Mouse (Mus musculus): Measurements from ENCODE around the gene Tmem30c.

The Tmem30c gene

DNA sequence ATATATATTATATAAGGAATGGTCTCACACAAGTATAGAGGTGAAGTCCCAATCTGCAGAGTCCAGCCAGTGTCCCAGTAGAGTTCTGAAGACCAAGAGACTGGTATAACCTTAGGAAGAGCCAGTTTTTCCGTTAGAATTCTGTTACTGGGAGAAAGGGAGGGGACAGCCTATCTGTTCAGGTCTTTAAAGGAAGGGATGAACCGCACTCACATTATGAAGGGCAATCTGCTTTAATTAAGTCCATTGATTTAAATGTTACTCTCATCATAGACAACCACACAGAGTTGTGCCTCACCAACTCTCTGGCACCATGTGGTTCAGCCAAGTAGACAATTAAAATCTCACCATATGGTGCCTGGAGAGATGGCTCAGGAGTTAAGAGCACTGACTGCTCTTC, at the start of gene Tmem30c:
Tmem30c (minus strand) TSS at position 101 of the 400 bp plus-strand sequence.
- DNase-seq, result no peak

DNA sequence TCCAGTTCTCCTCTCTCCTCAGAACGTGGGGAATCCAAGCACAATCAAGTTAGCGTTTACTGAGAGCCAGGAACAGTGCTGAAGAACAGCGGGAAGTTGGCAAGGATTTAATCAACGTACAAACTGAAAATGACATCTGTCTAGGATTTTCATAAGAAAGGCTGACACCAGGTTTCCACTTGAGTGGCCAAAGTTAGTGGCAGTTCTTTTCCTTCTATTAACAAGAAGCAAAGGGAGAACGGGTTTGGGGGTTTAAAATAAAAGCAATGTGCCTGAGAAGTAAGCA, 47.9 kb upstream of the Tmem30c start:
- no peak for DNase-seq

DNA sequence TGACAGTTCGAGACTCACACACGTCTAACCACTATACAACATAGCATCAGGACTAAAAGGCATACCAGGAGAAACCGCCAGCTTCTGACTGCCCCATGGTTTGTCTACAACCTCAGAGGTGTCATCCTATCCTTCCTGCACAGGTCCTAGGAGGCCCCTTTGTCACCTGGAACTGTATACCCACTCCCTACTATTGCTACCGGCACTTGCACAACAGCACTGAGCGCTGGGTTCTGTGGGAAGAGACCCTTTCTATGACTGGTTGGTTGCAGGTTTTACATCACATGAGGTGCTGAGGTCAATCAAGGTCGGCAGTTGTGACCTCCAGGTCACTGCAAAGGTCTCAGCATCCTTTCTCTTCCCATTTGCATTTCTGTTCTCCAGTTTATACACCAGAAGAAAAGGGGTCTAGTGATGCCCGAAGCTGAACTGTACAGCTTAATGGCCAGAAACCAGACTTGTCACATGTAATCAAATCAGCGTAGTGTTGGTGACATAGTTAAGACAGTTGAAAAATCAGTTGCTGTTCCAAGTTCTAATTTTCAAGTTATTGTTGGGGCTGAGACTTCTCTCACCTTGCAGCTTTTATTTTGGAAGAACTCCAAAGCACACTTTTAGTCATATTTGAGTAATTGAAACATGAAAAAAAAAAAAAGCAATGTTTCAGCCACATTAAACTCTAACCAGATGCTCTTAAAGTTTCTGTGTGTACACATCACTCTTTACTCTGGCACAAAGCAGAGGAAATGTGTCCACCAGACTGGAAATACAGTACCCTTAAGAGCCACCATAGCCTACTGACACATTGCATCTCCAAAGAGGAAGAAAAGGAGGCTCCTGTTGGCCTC, 47.3 kb upstream of the Tmem30c start:
- no peak for DNase-seq

DNA sequence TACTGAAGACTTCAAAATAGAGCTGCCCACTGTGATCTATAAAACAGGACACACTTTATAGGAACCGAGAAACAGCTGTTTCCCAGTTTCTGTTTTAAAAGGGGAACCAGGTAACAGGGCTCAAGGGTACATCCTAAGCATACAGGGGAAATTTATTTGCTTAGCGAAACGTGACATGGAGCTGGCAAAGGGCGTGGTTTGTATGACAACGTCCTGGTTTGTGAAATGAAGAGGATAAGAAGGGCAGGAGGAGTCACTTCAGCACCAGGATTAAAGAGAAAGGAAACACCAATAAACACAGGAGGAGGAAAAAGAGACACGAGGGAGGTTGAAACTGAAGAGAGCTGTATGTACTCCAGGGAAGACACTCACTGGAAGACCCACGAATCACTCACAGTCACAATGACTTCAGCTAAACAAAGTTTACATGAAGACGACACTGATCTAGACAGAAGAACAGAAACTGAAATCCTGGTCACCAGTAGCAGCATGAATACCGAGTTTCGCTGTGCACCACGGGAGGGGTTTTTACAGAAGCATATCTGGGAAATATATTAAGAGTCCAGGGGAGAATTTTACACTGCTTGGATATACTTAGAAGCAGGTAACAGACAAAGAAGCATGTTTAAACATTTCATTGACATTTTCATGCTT, 44.2 kb upstream of the Tmem30c start:
- DNase-seq, result no peak

DNA sequence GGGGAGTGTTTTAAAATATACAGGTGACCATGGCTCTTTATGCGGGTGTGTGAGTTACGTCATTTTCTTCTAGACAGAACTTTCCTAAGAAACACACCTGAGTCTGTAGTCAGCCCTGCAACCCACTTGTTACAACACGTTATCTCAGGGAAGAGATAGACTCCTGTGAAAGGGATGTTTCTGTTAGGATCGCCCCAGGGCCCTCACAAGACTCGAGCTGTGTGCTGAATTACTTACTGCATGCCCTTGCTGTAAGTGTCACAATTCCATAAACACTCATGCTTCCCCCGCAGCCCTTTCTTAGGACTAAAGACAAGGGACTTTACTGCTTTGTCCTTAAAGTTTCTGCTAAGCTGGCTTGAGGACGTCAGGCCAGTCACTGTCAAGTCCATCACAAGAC, 39.6 kb upstream of the Tmem30c start:
- no peak for DNase-seq

DNA sequence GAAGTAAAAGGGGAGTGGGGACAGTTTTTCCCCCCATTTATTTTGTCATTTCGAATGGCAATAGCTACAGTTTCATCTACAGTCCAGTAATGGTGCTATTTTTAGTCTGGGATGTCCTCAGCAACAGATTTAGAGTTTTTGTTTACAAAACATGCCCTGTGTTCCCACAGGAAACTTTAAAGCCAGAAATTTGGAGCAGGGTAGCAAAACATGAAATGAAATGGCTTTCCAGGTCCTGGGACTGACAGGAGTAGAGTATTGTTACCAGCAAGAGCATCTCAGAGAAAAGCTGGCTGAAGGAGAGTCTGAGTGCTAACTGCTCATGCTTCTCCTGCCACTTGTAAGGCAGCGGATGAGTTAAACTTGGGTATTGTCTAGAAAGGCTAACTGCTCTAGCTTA, 37.4 kb upstream of the Tmem30c start:
- no peak for DNase-seq

DNA sequence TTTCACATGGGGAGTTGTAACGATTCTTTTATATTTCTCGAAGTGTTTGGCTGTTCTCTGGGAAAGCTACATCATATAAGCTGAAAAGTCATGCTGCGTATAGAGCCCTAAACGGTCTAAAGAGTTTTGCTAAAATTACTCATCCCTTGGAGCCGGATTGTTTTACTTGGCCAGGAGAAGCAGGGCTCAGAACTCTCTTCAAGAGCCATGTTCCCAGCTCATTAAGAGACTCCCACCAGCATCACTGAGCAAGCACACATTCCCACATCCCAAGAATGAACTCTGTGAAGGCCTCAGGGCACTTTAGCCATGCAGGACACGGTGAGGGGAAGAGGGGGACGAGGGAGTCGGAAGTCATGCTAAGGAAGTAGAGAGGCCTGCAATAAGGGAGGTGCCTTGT, 36.4 kb upstream of the Tmem30c start:
- no peak for DNase-seq

DNA sequence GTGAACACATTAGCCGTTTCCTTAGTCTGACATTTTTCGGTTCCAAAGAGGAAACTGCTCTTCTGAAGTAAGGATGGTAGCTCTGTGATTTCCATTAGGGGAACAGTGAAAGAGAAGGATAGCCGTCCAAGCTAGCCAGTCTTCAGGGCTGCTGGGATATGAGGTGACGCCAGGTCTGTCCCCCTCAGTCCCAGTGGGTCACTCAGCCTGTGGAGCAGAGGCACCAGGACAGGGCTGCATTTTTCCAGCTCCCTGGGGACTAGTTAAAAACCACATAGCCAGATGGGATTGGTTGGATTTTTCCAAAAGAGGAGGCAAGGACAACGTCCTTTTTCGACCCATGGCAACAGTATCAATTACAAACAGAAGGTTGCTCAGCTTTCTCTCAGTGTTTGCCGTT, 34.3 kb upstream of the Tmem30c start:
- DNase-seq, result no peak

DNA sequence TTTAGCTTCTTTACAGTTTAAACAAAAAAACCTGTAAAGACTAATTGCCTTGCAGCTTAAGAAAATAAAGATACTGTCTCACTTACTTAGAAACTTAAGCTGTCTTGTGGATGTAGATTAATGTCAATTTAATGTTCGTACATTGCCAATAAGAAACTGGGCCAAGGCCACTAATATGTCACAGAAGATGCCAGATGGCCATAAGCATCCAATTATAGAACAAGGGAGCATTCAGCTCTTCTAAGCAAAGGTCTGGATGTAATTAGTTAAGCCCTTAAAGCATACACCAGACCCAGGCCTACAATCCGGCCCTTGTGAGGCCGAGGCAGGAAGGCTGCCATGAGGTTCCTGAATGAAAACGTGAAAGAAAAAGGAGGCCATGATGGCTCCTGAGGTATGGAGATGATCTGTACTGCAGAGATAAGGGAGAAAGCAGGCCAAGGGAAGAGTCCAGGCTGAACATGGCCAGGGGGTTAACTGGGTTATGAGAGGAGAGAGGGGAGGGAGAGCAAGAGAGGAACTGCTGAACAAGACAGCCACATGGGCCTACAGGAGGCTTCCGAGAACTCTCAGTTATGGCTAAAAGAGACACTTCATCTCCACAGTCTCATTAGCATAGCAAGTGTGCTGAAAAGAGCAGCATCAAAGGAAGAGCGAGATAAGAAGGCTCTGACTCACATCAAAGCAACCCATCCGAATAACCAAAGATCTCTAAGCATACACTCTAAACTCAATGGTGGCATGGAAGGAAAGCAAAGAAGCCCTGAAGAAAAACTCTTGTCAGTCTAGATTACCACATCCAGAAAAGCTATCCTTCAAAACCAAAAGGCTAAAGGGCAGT, 26.8 kb upstream of the Tmem30c start:
- DNase-seq, result no peak

DNA sequence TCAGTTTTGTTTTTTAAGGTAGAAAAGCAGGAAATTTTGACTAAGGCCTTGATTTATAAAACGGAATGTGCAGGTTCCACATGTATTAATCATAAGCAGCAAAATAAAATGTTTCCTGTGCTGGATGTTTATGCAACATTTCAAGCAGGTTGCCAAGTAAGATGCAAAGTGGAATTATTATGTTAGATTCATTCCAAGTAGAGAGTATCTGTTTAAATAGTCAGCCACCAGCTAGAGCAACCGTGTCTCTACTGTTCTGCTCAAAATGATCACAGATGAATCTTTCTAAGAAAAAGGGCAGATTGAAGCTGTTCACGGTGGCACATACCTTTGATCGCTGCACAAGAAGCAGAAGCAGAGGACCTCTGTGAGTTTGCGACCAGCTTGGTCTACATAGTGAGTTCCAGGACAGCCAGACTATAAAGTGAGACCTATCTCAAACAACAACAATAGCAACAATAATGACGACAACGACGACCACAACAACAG, 26.0 kb upstream of the Tmem30c start:
- DNase-seq, result no peak

DNA sequence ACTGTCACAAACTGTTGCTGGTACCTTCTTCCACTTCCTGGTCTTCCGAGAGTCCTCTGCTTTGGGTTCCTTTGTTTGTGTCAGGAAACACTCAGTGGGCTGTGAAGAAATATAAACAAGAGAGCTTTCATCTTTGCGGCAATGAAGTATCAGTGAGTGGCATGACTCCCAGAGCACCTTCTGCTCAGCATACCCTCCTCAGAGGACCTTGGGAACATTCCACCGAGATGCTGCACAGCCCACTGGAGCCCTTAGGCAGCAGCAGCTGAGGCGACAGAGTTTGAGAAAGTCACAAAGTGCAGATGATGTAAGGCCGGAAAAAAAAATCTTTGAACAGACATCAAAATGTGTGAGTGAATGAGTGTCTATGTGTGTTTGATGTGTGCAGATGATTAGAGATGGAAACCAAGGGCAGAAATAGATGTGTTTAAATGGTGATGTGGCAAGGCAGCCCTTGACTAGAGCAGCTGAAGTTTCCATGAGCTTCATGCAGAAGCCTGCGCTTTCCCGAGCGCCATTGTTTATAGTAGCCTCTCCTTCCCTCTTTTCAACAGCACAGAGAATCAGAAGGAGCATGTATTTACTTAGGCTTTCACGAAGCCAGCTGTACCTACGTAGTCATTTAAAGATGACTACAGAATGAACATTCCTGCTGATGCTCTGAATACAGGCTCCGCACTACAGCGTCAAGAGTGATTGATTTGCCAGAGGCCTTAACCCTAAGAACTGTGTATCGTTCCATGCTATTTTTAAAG, 25.4 kb upstream of the Tmem30c start:
- DNase-seq, result no peak

DNA sequence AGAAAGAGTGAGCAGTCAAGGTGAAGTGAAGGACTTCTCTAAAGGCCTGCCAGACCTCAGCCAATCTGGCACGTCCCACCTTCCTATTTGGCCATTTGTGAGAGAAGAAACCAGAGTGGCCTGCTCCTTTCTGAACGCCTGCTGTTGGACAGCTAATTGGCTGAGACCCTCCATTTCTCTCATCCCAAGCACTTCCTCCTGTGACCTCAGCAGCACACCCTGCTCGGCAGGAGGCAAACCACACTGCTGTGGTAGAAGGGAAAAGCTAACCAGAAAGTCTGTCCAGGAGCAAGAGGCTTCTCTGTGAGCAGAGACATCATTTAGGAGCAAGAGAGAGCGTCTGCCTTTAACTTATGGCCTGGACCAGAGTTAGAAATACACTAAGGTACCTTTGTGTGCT, 24.5 kb upstream of the Tmem30c start:
- DNase-seq, result no peak

DNA sequence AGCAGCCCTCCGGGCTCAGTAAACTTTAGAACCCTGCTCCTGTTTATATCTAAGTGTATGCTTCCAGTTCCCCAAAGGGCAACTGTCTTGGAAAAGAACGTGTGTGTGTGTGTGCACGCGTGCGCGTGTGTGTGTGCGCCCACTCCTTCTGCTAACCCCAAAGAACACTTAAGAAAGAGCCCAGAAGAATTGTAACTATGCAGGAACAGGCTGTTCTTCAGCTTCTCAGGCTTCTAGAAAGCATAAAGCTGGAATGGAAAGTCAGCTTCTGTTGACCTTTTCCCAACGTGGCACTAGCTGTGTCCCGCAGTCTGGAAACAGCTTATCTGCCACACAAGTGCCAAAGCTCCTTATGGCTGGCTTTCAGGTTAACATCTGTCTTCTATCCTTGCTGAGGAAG, 22.4 kb upstream of the Tmem30c start:
- no peak for DNase-seq

DNA sequence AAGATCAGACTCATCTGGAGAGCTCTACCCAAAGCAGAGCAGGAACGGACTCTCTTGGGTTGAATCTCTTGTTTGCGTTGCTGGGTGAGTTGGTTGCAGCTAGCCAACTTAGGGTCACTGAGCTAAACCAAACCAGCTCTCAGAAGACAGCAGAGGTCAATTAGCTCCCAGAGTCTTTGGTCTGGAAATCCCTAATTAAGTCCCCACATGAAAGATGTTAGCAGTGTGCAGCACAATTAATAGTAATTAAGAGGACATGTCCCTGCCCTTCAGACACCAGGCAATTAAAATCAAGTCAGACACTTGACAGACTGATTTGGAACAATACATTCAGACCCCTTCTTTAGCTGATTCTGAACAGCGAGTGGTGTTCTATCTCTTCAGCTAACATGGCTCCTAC, 21.6 kb upstream of the Tmem30c start:
- no peak for DNase-seq

DNA sequence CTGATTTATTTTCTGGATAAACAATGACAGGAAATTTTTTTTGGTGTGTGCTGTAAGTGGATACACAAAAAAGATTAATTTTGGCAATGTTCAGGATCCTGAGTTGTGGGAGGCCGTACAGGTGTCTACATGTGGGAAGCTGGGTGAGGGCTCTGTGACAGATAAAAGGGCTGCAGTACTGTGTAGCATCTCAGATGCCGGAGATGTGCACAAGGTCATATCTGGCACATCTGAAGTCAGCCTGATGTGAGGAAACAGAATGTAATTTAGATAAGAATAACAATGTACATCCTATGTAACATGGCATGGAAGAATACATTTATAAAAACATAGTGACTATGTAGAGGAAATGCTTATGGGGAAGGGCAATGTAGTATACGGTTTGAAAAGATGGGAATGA, 20.8 kb upstream of the Tmem30c start:
- no peak for DNase-seq

DNA sequence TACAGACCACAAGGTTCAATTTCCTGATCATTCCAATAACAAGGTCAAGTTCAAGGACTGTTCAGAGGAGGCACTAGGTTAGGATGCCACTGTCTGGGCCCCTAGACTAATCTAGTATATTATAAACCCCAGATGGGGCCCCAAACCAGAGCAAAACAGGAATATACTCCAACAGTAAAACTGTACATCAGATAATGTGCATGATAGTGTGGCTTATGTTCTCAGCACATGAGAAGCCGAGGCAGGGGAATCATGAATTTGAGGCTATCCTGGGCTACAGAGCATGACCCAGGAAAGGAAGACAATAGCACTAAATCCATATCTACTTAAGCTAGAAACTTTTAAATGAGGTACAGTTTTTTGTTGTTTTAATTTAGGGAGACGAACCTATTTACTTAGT, 19.5 kb upstream of the Tmem30c start:
- no peak for DNase-seq

DNA sequence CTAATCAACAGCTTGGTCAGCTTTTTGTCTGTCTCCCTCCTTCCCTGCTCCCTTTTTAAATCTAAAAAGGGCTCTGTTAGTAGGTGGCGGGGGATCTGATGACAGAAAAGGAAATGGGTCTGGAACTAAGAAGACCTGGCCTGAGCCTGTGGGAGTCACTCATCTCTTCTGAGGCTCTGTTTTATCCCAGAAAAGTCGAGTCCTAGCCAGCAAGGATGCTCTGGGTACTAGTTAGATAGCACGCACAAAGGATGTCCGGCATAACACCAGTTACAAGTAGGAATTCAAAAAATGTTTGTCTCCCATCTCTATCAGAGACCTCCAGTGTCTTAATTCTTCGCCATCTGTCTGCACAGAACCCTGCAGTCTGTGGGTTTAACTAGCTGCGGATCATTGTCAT, 12.8 kb upstream of the Tmem30c start:
- DNase-seq, result no peak

DNA sequence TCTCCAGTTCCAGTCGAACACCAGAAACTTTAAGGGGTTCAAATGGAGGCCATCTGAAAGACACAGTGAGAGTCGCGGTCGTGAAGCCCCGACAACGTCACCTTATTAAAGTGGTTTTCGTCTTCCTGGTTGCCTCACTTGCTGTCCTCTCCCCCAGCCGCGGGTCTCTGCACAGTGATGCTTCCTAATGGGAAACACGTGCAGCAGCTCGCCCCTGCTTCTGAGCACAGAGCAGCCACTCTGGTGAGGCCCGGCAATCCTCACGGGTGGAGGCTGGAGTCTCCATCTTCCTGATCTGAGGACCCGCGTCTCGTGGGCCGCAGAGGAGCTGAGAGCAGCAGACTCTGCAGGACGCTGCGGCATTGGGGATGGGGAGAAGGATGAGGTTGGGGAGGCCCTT, 11.1 kb upstream of the Tmem30c start:
- DNase-seq, result no peak

DNA sequence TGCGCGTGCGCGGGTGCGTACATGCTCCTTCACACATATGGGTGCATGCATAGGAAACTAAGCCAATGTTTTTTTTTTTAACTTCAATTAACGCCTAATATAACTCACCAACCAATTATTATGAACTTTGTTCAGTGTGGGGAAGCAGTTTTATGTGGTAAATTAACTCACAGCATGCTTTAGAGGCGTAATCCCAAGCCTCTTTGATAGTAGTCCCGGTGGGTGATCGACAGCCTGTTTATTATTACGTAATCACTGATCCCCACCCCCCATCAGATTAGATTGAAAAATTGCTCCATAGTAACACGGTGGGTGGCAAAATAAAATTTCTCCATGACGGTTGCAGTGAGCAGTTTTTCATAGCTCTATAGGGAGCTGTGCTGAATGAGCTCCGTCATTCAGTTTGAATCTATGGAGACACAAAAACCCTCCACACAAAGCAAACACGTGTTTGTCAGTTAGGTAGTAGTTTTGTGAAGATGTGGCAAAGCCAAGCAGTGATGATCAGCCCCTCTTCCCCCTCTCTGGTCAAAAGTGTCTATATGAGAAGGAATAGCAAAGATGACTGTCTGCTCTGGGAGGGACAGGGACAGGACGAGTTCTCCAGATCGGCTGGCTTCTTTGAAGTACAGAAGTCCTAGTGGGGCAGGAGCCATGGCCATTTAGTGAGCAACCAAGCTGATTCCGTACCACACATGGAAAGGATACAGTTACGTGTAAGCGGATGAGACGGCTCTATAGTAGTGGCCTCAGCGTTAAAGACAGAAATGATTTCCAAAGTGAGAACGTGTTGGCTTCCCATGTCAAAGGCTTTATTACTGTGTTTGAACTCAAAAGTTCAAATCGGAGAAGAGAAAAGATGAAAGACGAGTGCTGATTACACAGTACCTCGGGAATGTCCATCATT, 10.4 kb upstream of the Tmem30c start:
- no peak for DNase-seq

DNA sequence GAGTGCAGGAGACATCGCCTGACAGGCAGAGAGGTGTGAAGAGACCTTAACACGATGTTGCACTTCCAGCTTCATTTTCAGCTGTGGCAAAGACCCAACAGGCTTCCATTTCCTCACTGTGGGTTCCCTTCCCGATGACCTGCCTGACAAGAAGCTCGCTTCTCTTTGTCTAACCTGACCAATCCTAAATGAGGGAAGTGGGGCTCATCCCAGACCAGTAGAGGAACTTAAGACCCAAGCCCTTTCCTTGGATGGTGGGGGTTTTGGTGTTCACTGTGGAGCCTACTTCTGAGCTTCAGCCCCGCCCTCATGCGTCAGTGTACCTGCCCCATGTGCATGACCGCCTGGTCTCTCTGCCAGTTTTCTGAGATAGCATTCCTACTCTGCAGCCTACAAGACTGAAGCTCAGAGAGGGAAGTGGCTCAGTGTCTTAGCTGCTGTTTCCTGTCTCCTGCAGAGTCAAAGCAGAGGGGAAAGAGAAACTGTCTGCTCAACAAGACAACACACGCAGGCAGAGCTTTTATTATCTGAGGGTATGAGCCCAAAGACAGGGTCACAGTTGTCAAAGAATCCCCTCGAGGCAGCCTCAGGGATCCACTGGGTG, 8.9 kb upstream of the Tmem30c start:
- no peak for DNase-seq

DNA sequence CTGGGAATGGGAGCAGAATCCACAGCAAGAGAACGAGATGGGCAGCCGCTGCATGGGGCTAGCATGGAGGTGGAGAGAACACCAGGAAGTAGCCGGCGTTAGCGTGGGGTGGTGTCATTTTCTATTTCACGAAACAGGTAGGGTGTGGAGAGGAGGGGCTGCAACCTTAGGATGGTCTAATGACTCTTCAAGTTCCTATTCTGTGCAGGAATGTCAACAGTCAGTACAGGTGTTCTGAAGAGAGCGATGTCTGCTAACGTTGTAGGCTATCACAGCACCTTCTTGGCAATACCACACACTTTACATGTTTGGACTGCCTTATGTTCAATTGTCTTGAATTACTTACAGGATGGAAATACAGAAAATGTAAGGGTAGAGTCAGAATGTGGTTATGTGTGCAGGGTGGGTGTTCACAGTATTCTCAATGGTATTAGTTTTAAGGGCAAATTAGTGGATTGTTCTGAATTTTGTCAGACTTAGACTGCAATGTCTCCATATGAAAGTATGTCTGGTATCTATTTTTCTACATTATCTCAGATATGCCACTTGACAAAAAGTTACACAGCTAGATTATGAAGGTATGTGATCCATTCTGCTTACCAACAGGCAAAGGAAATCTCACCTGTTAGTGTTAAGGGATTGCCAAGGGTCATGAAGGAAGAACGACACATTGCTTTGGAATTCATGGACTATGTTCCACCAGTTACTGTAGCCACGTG, 2.7 kb upstream of the Tmem30c start:
- no peak for DNase-seq

All from cerebellum, adult 18-20 months (tissue).